Mouse (Mus musculus): Measurements from ENCODE around the gene Spert. TPM values are rescaled to one million over a fixed set of nuclear protein-coding genes. Genes with fewer than 3 reads are reported as not detected.

Gene Spert
- polyA plus RNA-seq, 1 experiment from 2014 or later: not detected

GRCm38 (mm10) chr14:75566303-75566702 is 26.6 kb downstream of the Spert start:
- no peak overlapping the region for H3K4me2 ChIP-seq (replicated peaks)

GRCm38 (mm10) chr14:75565534-75566140 is 27.3 kb downstream of the Spert start:
- H3K4me2 ChIP-seq (replicated peaks): no peak overlapping the region
- peaks cover 21% of the 10 kb centered on the region for H3K4me1 ChIP-seq
- 50% methylated on average over 14 of the region's 14 CpGs for WGBS
- H3K9ac ChIP-seq (replicated peaks): no peak overlapping the region
- H3K27ac ChIP-seq (replicated peaks): peak overlapping the region; percentile 35
- no peaks in the 10 kb centered on the region for H3K36me3 ChIP-seq
- no peaks in the 10 kb centered on the region for H3K9me3 ChIP-seq
- ATAC-seq (ENCODE audit: low FRiP score, low read depth): peak; percentile 84
- H3K4me3 ChIP-seq: no peak overlapping the region
- peaks cover 8% of the 10 kb centered on the region; the same call in 1 of the 2 replicates for H3K27me3 ChIP-seq

More at GRCm38 (mm10) chr14:75566303-75566702, 26.6 kb downstream of the Spert start:
- no peaks in the 10 kb centered on the region for H3K36me3 ChIP-seq
- no peaks in the 10 kb centered on the region for H3K9me3 ChIP-seq
- peaks cover 21% of the 10 kb centered on the region for H3K4me1 ChIP-seq
- H3K27ac ChIP-seq (replicated peaks): peak overlapping the region; percentile 35
- H3K9ac ChIP-seq (replicated peaks): no peak overlapping the region
- peak; percentile 56 for ATAC-seq (ENCODE audit: low FRiP score, low read depth)
- H3K27me3 ChIP-seq: peaks cover 8% of the 10 kb centered on the region; the same call in 1 of the 2 replicates
- 41% methylated on average over 3 of the region's 3 CpGs for WGBS
- no peak overlapping the region for H3K4me3 ChIP-seq

GRCm38 (mm10) chr14:75561577-75562331 is 31.2 kb downstream of the Spert start:
- Histone ChIP-seq H3K27me3 (no peaks in the 10 kb centered on the region), H3K36me3 (no peaks in the 10 kb centered on the region), H3K4me3 (no peak overlapping the region), H3K27ac (replicated peaks) (no peak overlapping the region), H3K4me2 (replicated peaks) (no peak overlapping the region), H3K4me1 (peaks cover 19% of the 10 kb centered on the region), H3K9me3 (no peaks in the 10 kb centered on the region), H3K9ac (replicated peaks) (no peak overlapping the region)
- ATAC-seq (ENCODE audit: low FRiP score, low read depth): no peak
- WGBS: 54% methylated on average over 9 of the region's 9 CpGs

GRCm38 (mm10) chr14:75541731-75542130 is 51.2 kb downstream of the Spert start:
- H3K9ac ChIP-seq (replicated peaks): no peak overlapping the region
- peaks cover 33% of the 10 kb centered on the region for H3K4me1 ChIP-seq
- H3K36me3 ChIP-seq: no peaks in the 10 kb centered on the region
- H3K27me3 ChIP-seq: peaks cover 6% of the 10 kb centered on the region; the same call in 1 of the 2 replicates
- peak overlapping the region; percentile 81 for H3K27ac ChIP-seq (replicated peaks)
- peak; percentile 18; the same call in 1 of the 2 replicates for ATAC-seq (ENCODE audit: low FRiP score, low read depth)
- 10% methylated on average over 8 of the region's 8 CpGs for WGBS
- H3K4me3 ChIP-seq: no peak overlapping the region
- H3K4me2 ChIP-seq (replicated peaks): peak overlapping the region; percentile 35; the same call in 1 of the 2 replicates
- H3K9me3 ChIP-seq: no peaks in the 10 kb centered on the region

- peaks cover 6% of the 10 kb centered on the region; the same call in 1 of the 2 replicates for H3K27me3 ChIP-seq
- H3K27ac ChIP-seq (replicated peaks): peak overlapping the region; percentile 81
- H3K4me1 ChIP-seq: peaks cover 39% of the 10 kb centered on the region
- peak; percentile 87 for ATAC-seq (ENCODE audit: low FRiP score, low read depth)
- peak overlapping the region; percentile 35 for H3K4me2 ChIP-seq (replicated peaks)
- no peak overlapping the region for H3K4me3 ChIP-seq
- no peaks in the 10 kb centered on the region for H3K36me3 ChIP-seq
- no peak overlapping the region for H3K9ac ChIP-seq (replicated peaks)
- WGBS: 5% methylated on average over 5 of the region's 5 CpGs
- H3K9me3 ChIP-seq: no peaks in the 10 kb centered on the region
Measured at GRCm38 (mm10) chr14:75540996-75541350, 51.9 kb downstream of the Spert start.

GRCm38 (mm10) chr14:75540216-75540995 is 52.5 kb downstream of the Spert start:
- Histone ChIP-seq H3K9me3 (no peaks in the 10 kb centered on the region), H3K36me3 (no peaks in the 10 kb centered on the region), H3K4me1 (peaks cover 39% of the 10 kb centered on the region), H3K27ac (replicated peaks) (peak overlapping the region; percentile 81), H3K9ac (replicated peaks) (no peak overlapping the region), H3K4me2 (replicated peaks) (peak overlapping the region; percentile 35), H3K4me3 (no peak overlapping the region), H3K27me3 (peaks cover 6% of the 10 kb centered on the region; the same call in 1 of the 2 replicates)
- ATAC-seq (ENCODE audit: low FRiP score, low read depth): peak; percentile 48; the same call in 1 of the 2 replicates
- 65% methylated on average over 17 of the region's 17 CpGs for WGBS

- Histone ChIP-seq H3K27ac (replicated peaks) (no peak overlapping the region), H3K9me3 (no peaks in the 10 kb centered on the region), H3K27me3 (peaks cover 7% of the 10 kb centered on the region; the same call in 1 of the 2 replicates), H3K4me1 (peaks cover 39% of the 10 kb centered on the region), H3K4me3 (no peak overlapping the region), H3K36me3 (no peaks in the 10 kb centered on the region), H3K9ac (replicated peaks) (no peak overlapping the region), H3K4me2 (replicated peaks) (no peak overlapping the region)
- no peak for ATAC-seq (ENCODE audit: low FRiP score, low read depth)
- WGBS: 51% methylated on average over 2 of the region's 2 CpGs
Measured at GRCm38 (mm10) chr14:75539205-75539604, 53.7 kb downstream of the Spert start.

Other genes with a start within 250 kb of the Spert start
- gene Siah3, start 137.1 kb downstream of the Spert start, polyA plus RNA-seq (2016; fragmentation: Nextera tagmentation; extraction: Ambion mirVana): 1.4 and 1.9 TPM in 2 replicates
- not detected in 2 replicates for gene Erich6b, start 49.1 kb upstream of the Spert start, polyA plus RNA-seq (2016; fragmentation: Nextera tagmentation; extraction: Ambion mirVana)
- 24.3 and 26.6 TPM in 2 replicates for gene Cog3, start 161.4 kb upstream of the Spert start, polyA plus RNA-seq (2016; fragmentation: Nextera tagmentation; extraction: Ambion mirVana)
- 7.5 and 8.3 TPM in 2 replicates for gene Slc25a30, start 193.9 kb upstream of the Spert start, polyA plus RNA-seq (2016; fragmentation: Nextera tagmentation; extraction: Ambion mirVana)